Mouse (Mus musculus): ENCODE measurements around the gene Gcm1. TPM values are rescaled to one million over a fixed set of nuclear protein-coding genes. Genes with fewer than 3 reads are reported as not detected.

Gcm1 gene
- polyA plus RNA-seq, 1 experiment from 2014 or later, result not detected

GRCm38 (mm10) chr9:78084341-78084740 lies 32.6 kb downstream of the Gcm1 start:
- H3K4me1 ChIP-seq (ENCODE audit: control insufficient read depth, insufficient read depth, low read length), result no peaks in the 10 kb centered on the region
- ATAC-seq (ENCODE audit: low read depth), result no peak
- no peak overlapping the region for H3K9ac ChIP-seq (replicated peaks; ENCODE audit: low read depth, low read length)
- no peaks in the 10 kb centered on the region for H3K9me3 ChIP-seq (ENCODE audit: control insufficient read depth, low read length)
- no peaks in the 10 kb centered on the region for H3K27me3 ChIP-seq (ENCODE audit: control insufficient read depth, insufficient read depth, low read length)
- 87% methylated on average over 4 of the region's 4 CpGs for WGBS
- no peak overlapping the region for H3K4me3 ChIP-seq (ENCODE audit: low read depth, low read length)
- H3K27ac ChIP-seq (ENCODE audit: low read depth, low read length), result no peak overlapping the region
- no peak overlapping the region for H3K4me2 ChIP-seq (ENCODE audit: low read depth, low read length)
- peaks cover 34% of the 10 kb centered on the region for H3K36me3 ChIP-seq (ENCODE audit: control insufficient read depth, insufficient read depth, low read length)

GRCm38 (mm10) chr9:78085722-78086287 lies 34.1 kb downstream of the Gcm1 start:
- WGBS, result 75% methylated on average over 14 of the region's 14 CpGs
- Histone ChIP-seq H3K27me3 (ENCODE audit: control insufficient read depth, insufficient read depth, low read length) (no peaks in the 10 kb centered on the region), H3K4me2 (ENCODE audit: low read depth, low read length) (no peak overlapping the region), H3K9me3 (ENCODE audit: control insufficient read depth, low read length) (no peaks in the 10 kb centered on the region), H3K9ac (replicated peaks; ENCODE audit: low read depth, low read length) (no peak overlapping the region), H3K36me3 (ENCODE audit: control insufficient read depth, insufficient read depth, low read length) (peaks cover 34% of the 10 kb centered on the region), H3K27ac (ENCODE audit: low read depth, low read length) (no peak overlapping the region), H3K4me1 (ENCODE audit: control insufficient read depth, insufficient read depth, low read length) (no peaks in the 10 kb centered on the region), H3K4me3 (ENCODE audit: low read depth, low read length) (no peak overlapping the region)
- no peak for ATAC-seq (ENCODE audit: low read depth)

GRCm38 (mm10) chr9:78087751-78088150 lies 36.0 kb downstream of the Gcm1 start:
- 87% methylated on average over 9 of the region's 9 CpGs for WGBS

GRCm38 (mm10) chr9:78088521-78088920 lies 36.8 kb downstream of the Gcm1 start:
- WGBS, result 85% methylated on average over 4 of the region's 4 CpGs
- H3K4me3 ChIP-seq (ENCODE audit: low read depth, low read length), result no peak overlapping the region
- H3K4me1 ChIP-seq (ENCODE audit: control insufficient read depth, insufficient read depth, low read length), result no peaks in the 10 kb centered on the region
- H3K27ac ChIP-seq (ENCODE audit: low read depth, low read length), result no peak overlapping the region
- ATAC-seq (ENCODE audit: low read depth), result no peak
- H3K4me2 ChIP-seq (ENCODE audit: low read depth, low read length), result no peak overlapping the region
- peaks cover 40% of the 10 kb centered on the region for H3K36me3 ChIP-seq (ENCODE audit: control insufficient read depth, insufficient read depth, low read length)
- H3K27me3 ChIP-seq (ENCODE audit: control insufficient read depth, insufficient read depth, low read length), result no peaks in the 10 kb centered on the region
- no peaks in the 10 kb centered on the region for H3K9me3 ChIP-seq (ENCODE audit: control insufficient read depth, low read length)
- no peak overlapping the region for H3K9ac ChIP-seq (replicated peaks; ENCODE audit: low read depth, low read length)

More at GRCm38 (mm10) chr9:78087751-78088150, 36.0 kb downstream of the Gcm1 start:
- Histone ChIP-seq H3K36me3 (ENCODE audit: control insufficient read depth, insufficient read depth, low read length) (peaks cover 36% of the 10 kb centered on the region), H3K27me3 (ENCODE audit: control insufficient read depth, insufficient read depth, low read length) (no peaks in the 10 kb centered on the region), H3K4me1 (ENCODE audit: control insufficient read depth, insufficient read depth, low read length) (no peaks in the 10 kb centered on the region), H3K9ac (replicated peaks; ENCODE audit: low read depth, low read length) (no peak overlapping the region), H3K27ac (ENCODE audit: low read depth, low read length) (no peak overlapping the region), H3K9me3 (ENCODE audit: control insufficient read depth, low read length) (no peaks in the 10 kb centered on the region), H3K4me2 (ENCODE audit: low read depth, low read length) (no peak overlapping the region), H3K4me3 (ENCODE audit: low read depth, low read length) (no peak overlapping the region)
- ATAC-seq (ENCODE audit: low read depth), result no peak

- no peak for ATAC-seq (ENCODE audit: low read depth)
- Histone ChIP-seq H3K36me3 (ENCODE audit: control insufficient read depth, insufficient read depth, low read length) (peaks cover 39% of the 10 kb centered on the region), H3K4me2 (ENCODE audit: low read depth, low read length) (no peak overlapping the region), H3K27me3 (ENCODE audit: control insufficient read depth, insufficient read depth, low read length) (no peaks in the 10 kb centered on the region), H3K4me3 (ENCODE audit: low read depth, low read length) (no peak overlapping the region), H3K9ac (replicated peaks; ENCODE audit: low read depth, low read length) (no peak overlapping the region), H3K9me3 (ENCODE audit: control insufficient read depth, low read length) (no peaks in the 10 kb centered on the region), H3K4me1 (ENCODE audit: control insufficient read depth, insufficient read depth, low read length) (no peaks in the 10 kb centered on the region), H3K27ac (ENCODE audit: low read depth, low read length) (no peak overlapping the region)
- 82% methylated on average over 7 of the region's 7 CpGs for WGBS
Measured at GRCm38 (mm10) chr9:78088971-78089370, 37.2 kb downstream of the Gcm1 start.

GRCm38 (mm10) chr9:78089906-78090305 lies 38.2 kb downstream of the Gcm1 start:
- no peak overlapping the region for H3K4me2 ChIP-seq (ENCODE audit: low read depth, low read length)
- peaks cover 33% of the 10 kb centered on the region for H3K36me3 ChIP-seq (ENCODE audit: control insufficient read depth, insufficient read depth, low read length)
- no peak overlapping the region for H3K27ac ChIP-seq (ENCODE audit: low read depth, low read length)
- no peaks in the 10 kb centered on the region for H3K9me3 ChIP-seq (ENCODE audit: control insufficient read depth, low read length)
- 93% methylated on average over 1 of the region's 1 CpGs for WGBS
- no peak overlapping the region for H3K9ac ChIP-seq (replicated peaks; ENCODE audit: low read depth, low read length)
- no peak overlapping the region for H3K4me3 ChIP-seq (ENCODE audit: low read depth, low read length)
- no peaks in the 10 kb centered on the region for H3K27me3 ChIP-seq (ENCODE audit: control insufficient read depth, insufficient read depth, low read length)
- ATAC-seq (ENCODE audit: low read depth), result no peak
- H3K4me1 ChIP-seq (ENCODE audit: control insufficient read depth, insufficient read depth, low read length), result no peaks in the 10 kb centered on the region

- Histone ChIP-seq H3K36me3 (ENCODE audit: control insufficient read depth, insufficient read depth, low read length) (peaks cover 33% of the 10 kb centered on the region), H3K27ac (ENCODE audit: low read depth, low read length) (no peak overlapping the region), H3K27me3 (ENCODE audit: control insufficient read depth, insufficient read depth, low read length) (no peaks in the 10 kb centered on the region), H3K4me1 (ENCODE audit: control insufficient read depth, insufficient read depth, low read length) (no peaks in the 10 kb centered on the region), H3K9ac (replicated peaks; ENCODE audit: low read depth, low read length) (no peak overlapping the region), H3K9me3 (ENCODE audit: control insufficient read depth, low read length) (no peaks in the 10 kb centered on the region), H3K4me2 (ENCODE audit: low read depth, low read length) (no peak overlapping the region), H3K4me3 (ENCODE audit: low read depth, low read length) (no peak overlapping the region)
- WGBS, result 91% methylated on average over 3 of the region's 3 CpGs
- ATAC-seq (ENCODE audit: low read depth), result no peak
Measured at GRCm38 (mm10) chr9:78090596-78090995, 38.9 kb downstream of the Gcm1 start.

- no peak overlapping the region for H3K4me3 ChIP-seq (ENCODE audit: low read depth, low read length)
- H3K9me3 ChIP-seq (ENCODE audit: control insufficient read depth, low read length), result no peaks in the 10 kb centered on the region
- ATAC-seq (ENCODE audit: low read depth), result no peak
- no peak overlapping the region for H3K4me2 ChIP-seq (ENCODE audit: low read depth, low read length)
- H3K27ac ChIP-seq (ENCODE audit: low read depth, low read length), result no peak overlapping the region
- no peaks in the 10 kb centered on the region for H3K27me3 ChIP-seq (ENCODE audit: control insufficient read depth, insufficient read depth, low read length)
- WGBS, result 96% methylated on average over 12 of the region's 12 CpGs
- H3K4me1 ChIP-seq (ENCODE audit: control insufficient read depth, insufficient read depth, low read length), result no peaks in the 10 kb centered on the region
- H3K9ac ChIP-seq (replicated peaks; ENCODE audit: low read depth, low read length), result no peak overlapping the region
- H3K36me3 ChIP-seq (ENCODE audit: control insufficient read depth, insufficient read depth, low read length), result peaks cover 59% of the 10 kb centered on the region
Measured at GRCm38 (mm10) chr9:78095686-78096085, 44.0 kb downstream of the Gcm1 start.

- no peaks in the 10 kb centered on the region for H3K27me3 ChIP-seq (ENCODE audit: control insufficient read depth, insufficient read depth, low read length)
- ATAC-seq (ENCODE audit: low read depth), result no peak
- H3K9ac ChIP-seq (replicated peaks; ENCODE audit: low read depth, low read length), result no peak overlapping the region
- H3K27ac ChIP-seq (ENCODE audit: low read depth, low read length), result no peak overlapping the region
- H3K4me3 ChIP-seq (ENCODE audit: low read depth, low read length), result no peak overlapping the region
- no peak overlapping the region for H3K4me2 ChIP-seq (ENCODE audit: low read depth, low read length)
- no peaks in the 10 kb centered on the region for H3K9me3 ChIP-seq (ENCODE audit: control insufficient read depth, low read length)
- no peaks in the 10 kb centered on the region for H3K4me1 ChIP-seq (ENCODE audit: control insufficient read depth, insufficient read depth, low read length)
- 97% methylated on average over 6 of the region's 6 CpGs for WGBS
- H3K36me3 ChIP-seq (ENCODE audit: control insufficient read depth, insufficient read depth, low read length), result peaks cover 59% of the 10 kb centered on the region
Measured at GRCm38 (mm10) chr9:78096376-78096775, 44.7 kb downstream of the Gcm1 start.

Measured in neural tube, embryonic 14.5 days (tissue).